Mouse (Mus musculus) bone marrow, adult 2 months (tissue): ENCODE results near the gene Slamf8.

Source experiments
- CTCF ChIP-seq: fragments of 200-500 bp; IDR thresholded peaks from 2 replicates; pipeline ENCODE4 v1.5.1; 2011; ENCODE audit warnings: low read length, control low read depth; ENCODE audit not compliant: control insufficient read depth, insufficient read depth
- POLR2A ChIP-seq: fragments of 200-500 bp; IDR thresholded peaks from 2 replicates; pipeline ENCODE4 v1.6.1; 2011; ENCODE audit warnings: low read depth, mild to moderate bottlenecking, control low read depth, low read length, borderline replicate concordance; ENCODE audit not compliant: control insufficient read depth

DNA sequence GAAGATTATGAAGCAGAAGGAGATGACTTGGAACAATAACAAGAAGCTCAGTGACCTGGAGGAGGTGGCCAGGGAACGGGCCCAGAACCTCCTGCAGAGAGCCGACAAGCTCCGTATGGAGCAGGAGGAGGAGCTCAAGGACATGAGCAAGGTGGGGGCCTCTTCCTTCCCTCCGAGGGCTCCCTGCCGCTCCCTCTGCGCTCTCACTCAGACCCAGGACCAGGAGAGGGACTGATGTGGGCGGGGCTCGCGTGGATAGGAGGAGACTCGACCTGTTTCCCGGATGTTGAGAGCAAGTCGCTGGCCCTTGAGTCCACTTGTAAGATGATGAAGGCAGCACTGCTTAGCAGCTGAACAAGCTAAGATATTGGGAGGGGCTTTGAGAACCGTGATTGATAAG, 57.8 kb downstream of the Slamf8 start:
- TF ChIP-seq POLR2A (no peak), CTCF (no peak)
